In genomic region chrX:42194608-42195007, GRCm38 (mm10) we compare ENCODE assay signal across 26 mouse cellular contexts.
"Had no signal": no experiment of that assay in that cellular context is flagged by ENCODE, and none has a peak within 500 bp of the region (broad histone marks: within the 10 kb centered on the region; RNA-seq: fewer than 3 reads in every experiment).

No protein-coding gene starts in this region.

- H3K27ac ChIP-seq: heart, embryonic 10.5 days; hindbrain, embryonic 10.5 days; hindbrain, embryonic 12.5 days; hindbrain, embryonic 14.5 days; intestine, embryonic 15.5 days; layer of hippocampus, adult 2 months; left cerebral cortex, adult 2 months; limb, embryonic 10.5 days; limb, embryonic 12.5 days; liver, embryonic 13.5 days; liver, embryonic 15.5 days had no signal

- ATAC-seq: hindbrain, embryonic 16.5 days; inflammation-experienced regulatory T-cells, adult 6 months; intestine, embryonic 15.5 days; intestine, postnatal 0 days had no signal

- H3K4me3 ChIP-seq: heart, embryonic 10.5 days; heart, embryonic 12.5 days; hindbrain, embryonic 10.5 days; hindbrain, embryonic 12.5 days; intestine, embryonic 15.5 days; layer of hippocampus, adult 2 months; left cerebral cortex, adult 2 months; limb, embryonic 10.5 days; limb, embryonic 12.5 days; liver, embryonic 13.5 days; liver, embryonic 15.5 days had no signal

- H3K27me3 ChIP-seq: heart, embryonic 12.5 days; hindbrain, embryonic 12.5 days; intestine, embryonic 15.5 days; limb, embryonic 12.5 days; liver, embryonic 13.5 days; liver, embryonic 15.5 days had no signal

- H3K4me1 ChIP-seq: heart, embryonic 10.5 days; hindbrain, embryonic 10.5 days; hindbrain, embryonic 12.5 days; intestine, embryonic 15.5 days; limb, embryonic 10.5 days; limb, embryonic 12.5 days; liver, embryonic 15.5 days had no signal

- DNase-seq: gastrocnemius, postnatal 10 days; gastrocnemius, postnatal 25 days; heart, adult 18-20 months; heart, postnatal 10 days; heart, postnatal 4 days; kidney, adult 18-20 months; kidney, adult 8-10 months; kidney, postnatal 10 days; kidney, postnatal 25 days; kidney, postnatal 4 days; liver; liver, embryonic 13.5 days had no signal

- H3K36me3 ChIP-seq: heart, embryonic 10.5 days; heart, embryonic 12.5 days; hindbrain, embryonic 10.5 days; hindbrain, embryonic 12.5 days; intestine, embryonic 15.5 days; limb, embryonic 10.5 days; limb, embryonic 12.5 days; liver, embryonic 13.5 days; liver, embryonic 15.5 days had no signal
